Mouse (Mus musculus) retina, postnatal 1 day (tissue): ENCODE measurements around the gene Fbxw24.
"Not testable (repeated sequence)": the region's sequence is repeated elsewhere in the genome, so short reads cannot be mapped to it uniquely, and the experiment has no call there.

Experiments
- DNase-seq: peaks from one replicate; pipeline ENCODE4 v3.0.0-alpha.2; 2012

The Fbxw24 gene

DNA sequence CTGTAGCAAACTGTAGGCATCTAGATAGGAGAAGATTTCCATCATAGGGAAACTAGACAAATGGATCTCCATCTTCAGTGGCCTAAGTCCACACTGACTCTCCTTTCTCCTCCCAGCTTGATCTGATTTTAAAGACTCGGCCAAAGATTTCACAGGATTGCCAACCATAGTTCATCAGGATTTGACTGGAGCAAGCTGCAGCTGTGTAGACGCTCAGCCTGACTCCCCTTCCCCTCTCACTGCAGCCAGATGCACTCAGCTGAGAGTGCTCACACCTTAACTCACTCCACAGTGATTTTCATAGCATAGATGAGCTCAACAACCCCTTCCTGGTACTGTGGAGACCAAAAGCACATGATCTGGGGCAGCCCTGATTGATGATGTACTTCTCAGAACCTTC lies at the start of gene Fbxw24:
Fbxw24 (minus strand) TSS at position 101 of the 400 bp plus-strand sequence.
- not testable (repeated sequence) for DNase-seq

DNA sequence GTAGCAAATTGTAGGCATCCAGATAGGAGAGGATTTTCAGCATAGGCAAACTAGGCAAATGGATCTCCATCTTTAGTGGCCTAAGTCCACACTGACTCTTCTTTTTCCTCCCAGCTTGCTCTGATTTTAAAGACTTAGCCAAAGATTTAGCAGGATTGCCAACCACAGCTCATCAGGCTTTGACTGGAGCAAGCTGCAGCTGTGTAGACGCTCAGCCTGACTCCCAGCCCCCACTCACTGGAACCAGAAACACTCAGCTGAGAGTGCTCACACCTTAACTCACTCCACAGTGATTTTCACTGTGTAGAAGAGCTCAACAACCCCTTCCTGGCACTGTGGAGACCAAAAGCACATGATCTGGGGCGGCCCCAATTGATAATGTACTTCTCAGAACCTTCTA lies 38.7 kb upstream of the Fbxw24 start, which contains the start of gene Fbxw25:
Fbxw25 (minus strand) TSS at position 101 of the 400 bp plus-strand sequence.
- not testable (repeated sequence) for DNase-seq

DNA sequence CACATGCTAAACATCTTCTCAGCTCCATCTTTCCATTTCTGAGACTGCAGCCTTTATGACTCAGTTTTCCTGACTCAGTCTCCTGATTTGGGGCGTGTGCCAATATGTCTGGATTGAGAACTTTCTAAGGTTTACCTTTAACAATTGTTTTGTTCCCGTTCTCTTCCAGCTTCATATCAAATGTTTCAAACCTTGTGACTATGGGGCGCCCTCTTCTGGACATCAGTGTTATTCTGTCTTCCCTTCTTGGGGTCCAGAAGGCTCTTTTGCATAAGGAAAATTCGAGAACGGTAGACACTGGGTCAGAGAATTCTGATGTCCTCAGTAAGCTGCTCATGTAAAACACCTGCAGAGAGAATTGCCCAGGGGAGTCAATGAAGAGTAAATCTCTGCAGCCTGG lies 19.0 kb downstream of the Fbxw24 start:
- DNase-seq = peak; percentile 53

DNA sequence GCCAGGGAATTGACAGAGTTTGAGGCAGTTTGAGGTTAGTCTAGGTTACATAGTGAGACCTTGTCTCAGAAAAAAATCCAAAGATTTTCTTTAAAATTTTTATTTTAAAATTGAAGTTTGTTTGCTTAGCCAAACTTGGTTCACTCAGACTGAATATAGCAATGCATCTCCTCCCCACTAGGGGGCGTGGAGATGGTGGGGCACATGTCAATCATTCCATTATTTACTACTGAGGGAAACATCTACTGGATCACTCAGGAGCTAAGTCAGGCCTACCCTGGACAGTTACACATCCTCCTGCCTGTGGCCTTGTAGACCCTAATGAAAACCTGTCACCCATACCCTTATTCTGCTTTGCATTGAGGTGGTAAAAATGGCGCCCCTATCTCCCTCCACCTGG lies 23.7 kb downstream of the Fbxw24 start:
- DNase-seq = not testable (repeated sequence)

DNA sequence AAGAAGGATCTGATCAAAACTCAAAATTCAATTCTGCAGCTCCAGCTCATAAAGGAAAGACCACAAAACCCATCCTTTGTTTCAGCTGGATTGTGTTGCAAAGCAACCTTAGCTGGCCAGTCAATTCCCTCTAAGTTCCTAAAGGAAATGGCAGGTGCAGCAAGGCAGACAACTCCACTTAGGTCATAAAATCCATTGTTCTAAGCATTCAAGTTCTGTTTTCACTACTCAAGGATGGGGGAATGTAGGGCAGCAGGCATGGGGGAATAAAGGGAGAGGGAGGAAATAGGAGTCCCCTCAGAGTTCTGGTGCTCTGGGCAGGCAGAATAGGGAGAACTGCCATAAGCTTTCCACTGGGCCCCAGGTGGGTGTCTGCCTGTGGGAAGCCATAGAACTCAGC lies 28.6 kb downstream of the Fbxw24 start:
- no peak for DNase-seq

DNA sequence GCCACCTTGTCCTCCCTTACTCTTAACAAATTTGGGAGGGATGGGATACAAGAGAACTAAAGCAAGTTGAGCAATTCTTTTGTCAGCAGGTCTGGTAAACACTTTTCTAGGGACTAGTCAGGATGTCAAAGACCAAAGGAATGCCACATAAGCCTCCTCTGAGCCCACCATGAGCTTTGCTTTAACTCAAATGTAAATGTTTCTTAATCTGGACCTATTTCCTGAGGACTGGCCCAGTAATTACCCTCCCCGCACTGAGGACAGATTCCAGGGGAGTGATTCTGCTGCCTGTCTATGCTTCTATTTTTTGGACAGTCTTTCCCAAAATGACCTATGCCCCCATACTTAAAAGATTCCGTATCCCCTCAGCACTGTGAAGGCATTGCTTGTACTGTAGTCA lies 31.0 kb downstream of the Fbxw24 start:
- no peak for DNase-seq

DNA sequence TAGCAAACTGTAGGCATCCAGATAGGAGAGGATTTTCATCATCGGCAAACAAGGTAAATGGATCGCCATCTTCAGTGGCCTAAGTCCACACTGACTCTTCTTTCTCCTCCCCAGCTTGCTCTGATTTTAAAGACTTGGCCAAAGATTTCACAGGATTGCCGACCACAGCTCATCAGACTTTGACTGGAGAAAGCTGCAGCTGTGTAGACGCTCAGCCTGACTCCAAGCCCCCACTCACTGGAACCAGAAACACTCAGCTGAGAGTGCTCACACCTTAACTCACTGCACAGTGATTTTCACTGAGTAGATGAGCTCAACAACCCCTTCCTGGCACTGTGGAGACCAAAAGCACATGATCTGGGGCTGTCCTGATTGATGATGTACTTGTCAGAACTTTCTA lies 57.7 kb downstream of the Fbxw24 start, which contains the start of gene Fbxw15:
Fbxw15 (minus strand) TSS at position 101 of the 400 bp plus-strand sequence.
- DNase-seq = not testable (repeated sequence)

DNA sequence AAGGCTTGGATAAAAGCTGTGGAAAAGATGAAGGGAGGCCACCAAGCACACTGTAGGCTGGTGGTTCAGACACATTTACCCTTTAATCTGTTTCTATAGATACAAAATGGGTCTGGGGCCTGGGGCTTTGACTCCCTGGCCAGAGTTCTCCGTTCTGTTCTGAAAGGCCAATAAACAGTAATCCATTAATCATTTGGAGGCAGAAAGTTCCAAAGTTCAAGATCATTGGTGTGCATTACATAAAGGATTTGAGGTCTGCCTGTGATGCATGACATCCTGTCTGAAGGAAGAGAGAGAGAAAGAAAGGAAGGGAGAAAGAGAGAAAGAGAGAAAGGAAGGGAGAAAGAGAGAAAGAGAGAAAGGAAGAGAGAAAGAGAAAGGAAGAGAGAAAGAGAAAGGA lies 60.3 kb downstream of the Fbxw24 start:
- DNase-seq = no peak

DNA sequence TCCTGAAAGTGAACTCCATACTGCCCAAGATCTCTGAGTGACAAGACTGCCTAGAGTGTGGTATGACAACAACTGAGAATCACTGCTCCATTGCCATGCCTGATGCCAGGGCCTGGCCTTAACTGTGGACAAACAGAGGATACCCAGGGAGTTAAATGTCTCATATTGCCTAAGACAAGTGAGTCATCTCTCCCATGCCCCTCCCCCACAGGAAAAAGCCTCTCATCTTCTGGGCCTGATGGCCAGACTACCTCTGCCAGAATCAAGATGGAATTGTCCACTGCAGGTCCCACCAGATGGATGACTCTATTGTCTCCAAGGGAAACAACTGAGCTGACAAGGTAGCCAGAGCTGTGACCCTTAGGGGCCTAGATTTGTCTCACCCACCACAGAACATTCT lies 63.8 kb downstream of the Fbxw24 start:
- not testable (repeated sequence) for DNase-seq

DNA sequence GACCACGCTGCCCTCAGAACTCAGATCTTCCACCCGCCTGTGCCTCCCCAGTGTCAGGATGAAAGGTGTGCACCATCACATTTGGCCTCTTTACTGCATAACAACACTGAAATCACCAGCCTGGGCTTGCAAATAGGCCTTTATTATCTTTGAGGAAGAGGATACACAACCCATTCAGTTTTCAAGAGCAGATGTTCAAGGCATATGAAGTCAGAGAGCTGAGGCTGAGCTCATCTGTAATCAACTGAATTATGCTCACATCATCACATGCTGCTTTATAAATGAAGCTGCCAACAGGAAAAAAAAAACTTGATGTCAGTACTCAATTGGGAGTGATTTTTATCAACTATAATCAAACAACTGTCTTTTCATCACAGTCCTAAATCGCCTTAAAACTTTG lies 73.4 kb downstream of the Fbxw24 start:
- no peak for DNase-seq
